Mouse (Mus musculus): Measurements from ENCODE around the gene Trpm6.

DNA sequence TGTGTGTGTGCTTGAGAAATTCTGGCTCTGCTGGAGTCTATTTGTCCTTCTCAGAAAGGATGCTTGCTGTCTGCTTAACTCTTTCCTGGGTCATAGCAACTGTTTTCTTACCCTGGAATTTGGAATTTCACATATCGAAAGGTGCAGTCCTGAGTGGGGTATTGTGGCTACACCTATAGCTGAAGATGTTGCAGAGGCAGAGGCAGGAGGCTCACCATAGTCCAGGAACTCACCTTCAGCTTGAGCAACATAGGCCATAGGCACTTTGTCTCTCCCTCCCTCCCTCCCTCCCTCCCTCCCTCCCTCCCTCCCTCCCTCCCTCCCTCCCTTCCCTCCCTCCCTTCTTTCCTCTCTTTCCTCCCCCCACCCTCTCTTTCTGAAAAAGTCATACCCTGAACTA is 139.8 kb downstream of the Trpm6 start:
- TF ChIP-seq EP300 (IDR thresholded peaks at IDR 0.05; ENCODE audit: insufficient read depth, low read depth, low read length), result no peak
- TF ChIP-seq CTCF (IDR thresholded peaks at IDR 0.05), result no peak

All from heart, adult 2 months (tissue).